Mouse (Mus musculus) forelimb bud, embryonic 11.5 days (tissue): ENCODE measurements around the gene Mknk2.
"Not testable (repeated sequence)": the region's sequence is repeated elsewhere in the genome, so short reads cannot be mapped to it uniquely, and the experiment has no call there.

ENCODE experiments used
- DNase-seq: peaks from one replicate; pipeline ENCODE4 v3.0.0-alpha.2; 2012; ENCODE audit warnings: low read depth, low spot score

The Mknk2 gene

GRCm38 (mm10) chr10:80650392-80650791 is 27.5 kb downstream of the Mknk2 start:
- DNase-seq, result no peak

DNA sequence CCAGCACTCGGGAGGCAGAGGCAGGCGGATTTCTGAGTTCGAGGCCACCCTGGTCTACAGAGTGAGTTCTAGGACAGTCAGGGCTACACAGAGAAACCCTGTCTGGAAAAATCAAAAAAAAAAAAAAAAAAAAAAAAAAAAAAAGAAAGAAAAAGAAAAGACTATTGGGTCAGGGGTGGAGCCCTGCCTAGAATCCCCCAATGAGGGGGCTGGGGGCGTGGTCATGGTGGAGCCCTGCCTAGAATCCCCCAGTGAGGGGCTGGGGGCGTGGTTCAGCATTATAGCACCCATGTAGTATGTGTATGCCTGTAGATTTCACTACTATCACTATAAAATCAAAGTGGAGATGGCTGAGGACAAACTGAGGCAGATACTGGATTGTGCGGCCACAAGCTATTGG is 28.0 kb downstream of the Mknk2 start:
- not testable (repeated sequence) for DNase-seq

DNA sequence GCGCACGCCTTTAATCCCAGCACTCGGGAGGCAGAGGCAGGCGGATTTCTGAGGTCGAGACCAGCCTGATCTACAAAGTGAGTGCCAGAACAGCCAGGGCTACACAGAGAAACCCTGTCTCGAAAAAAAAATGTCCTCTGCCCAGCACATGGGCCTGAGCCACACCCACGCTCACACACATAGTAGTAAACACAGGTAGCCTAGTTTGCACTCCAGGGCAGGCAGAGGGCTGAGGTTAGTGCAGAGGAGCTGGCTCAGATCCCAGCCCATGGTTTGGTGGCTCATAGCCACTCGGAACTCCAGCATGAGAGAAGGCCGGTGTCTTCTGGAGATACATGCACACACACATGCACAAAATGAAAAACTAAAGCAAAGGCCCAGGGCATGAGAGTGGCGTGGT is 31.0 kb downstream of the Mknk2 start:
- DNase-seq, result no peak

DNA sequence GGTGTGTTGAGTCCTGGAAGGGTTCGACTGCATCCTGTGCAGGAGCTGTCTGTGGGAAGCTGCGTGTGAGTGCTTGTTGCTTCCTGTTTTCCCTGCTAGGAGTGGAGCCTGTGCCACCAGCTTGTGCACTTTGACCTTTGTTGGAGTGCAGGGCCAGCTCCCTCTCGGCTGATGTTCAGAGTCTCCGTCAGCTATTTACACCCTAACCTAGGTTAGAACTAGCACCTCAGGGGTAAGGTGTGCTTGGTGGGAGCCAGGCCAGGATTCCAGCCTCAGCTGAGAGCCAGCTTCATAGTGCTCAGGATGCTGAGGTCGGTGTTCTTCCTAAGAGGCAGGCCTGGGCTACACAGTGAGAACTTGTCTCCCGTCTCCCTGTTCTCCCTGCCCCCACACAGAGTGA is 42.6 kb downstream of the Mknk2 start:
- no peak for DNase-seq

GRCm38 (mm10) chr10:80628925-80629324 is 49.0 kb downstream of the Mknk2 start:
- no peak for DNase-seq

- DNase-seq, result no peak
These were observed 50.2 kb downstream of the Mknk2 start for GRCm38 (mm10) chr10:80627685-80628084.

DNA sequence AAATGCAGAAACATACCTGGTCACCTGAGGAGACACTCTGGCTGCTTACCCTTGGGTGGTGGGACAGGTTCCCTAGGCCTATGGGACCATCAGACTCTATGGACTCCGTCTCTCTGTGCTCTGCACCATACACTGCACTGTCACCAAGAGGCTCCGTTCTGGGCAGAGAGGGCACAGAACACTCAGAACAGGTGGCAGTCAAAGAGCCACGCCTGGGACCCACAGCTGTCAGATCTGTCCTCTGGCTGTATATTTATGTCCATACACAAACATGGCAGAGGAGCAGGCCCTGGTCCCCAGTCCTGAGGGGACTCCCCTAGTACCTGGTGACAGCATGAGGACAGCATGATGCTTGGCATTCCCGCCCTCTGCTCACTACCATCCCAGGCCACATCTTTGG is 52.1 kb downstream of the Mknk2 start:
- no peak for DNase-seq

- peak; percentile 49 for DNase-seq
These were observed 54.3 kb downstream of the Mknk2 start for GRCm38 (mm10) chr10:80623457-80624191.

DNA sequence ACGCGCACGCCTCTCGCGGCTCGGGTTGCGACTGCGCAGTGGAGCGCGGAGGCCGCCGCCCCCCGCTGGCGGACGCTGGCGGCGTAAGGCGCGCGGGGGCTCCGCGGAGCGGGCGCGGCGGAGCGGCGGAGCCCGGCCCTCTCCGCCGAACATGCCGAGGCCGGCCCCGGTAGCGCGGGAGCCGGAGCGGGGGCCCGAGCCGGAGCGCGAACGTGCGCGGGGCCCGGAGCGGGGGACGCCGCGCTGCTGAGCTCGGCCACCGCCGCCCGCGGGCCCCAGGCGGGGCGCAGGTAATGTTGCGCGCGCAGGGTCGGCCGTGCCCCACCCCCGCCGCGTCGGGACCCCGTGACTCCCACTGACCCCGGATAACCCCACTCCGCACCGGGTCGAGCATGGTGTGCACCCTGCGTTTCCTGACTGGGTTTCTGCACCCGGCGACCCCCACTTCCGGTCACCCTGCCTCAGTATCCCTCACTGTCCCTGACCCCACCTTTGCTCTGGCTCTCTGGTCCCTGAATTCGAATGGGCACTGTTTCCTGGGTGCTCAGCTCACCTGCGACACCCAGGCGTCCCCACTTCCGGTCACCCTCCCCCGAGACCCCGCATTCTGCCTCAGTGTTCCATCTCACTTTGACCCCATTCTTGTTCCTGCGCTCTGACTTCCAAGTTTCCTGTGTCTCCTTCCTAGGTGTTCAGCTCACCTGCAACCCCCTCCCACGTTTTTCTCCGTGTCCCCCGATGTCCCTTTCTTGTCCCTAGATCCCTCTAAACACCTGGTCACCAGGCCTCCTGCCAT is 55.1 kb downstream of the Mknk2 start, which contains the start of gene Csnk1g2:
Csnk1g2 (plus strand) TSS at position 178 of the 796 bp plus-strand sequence.
- peak; percentile 7 for DNase-seq

DNA sequence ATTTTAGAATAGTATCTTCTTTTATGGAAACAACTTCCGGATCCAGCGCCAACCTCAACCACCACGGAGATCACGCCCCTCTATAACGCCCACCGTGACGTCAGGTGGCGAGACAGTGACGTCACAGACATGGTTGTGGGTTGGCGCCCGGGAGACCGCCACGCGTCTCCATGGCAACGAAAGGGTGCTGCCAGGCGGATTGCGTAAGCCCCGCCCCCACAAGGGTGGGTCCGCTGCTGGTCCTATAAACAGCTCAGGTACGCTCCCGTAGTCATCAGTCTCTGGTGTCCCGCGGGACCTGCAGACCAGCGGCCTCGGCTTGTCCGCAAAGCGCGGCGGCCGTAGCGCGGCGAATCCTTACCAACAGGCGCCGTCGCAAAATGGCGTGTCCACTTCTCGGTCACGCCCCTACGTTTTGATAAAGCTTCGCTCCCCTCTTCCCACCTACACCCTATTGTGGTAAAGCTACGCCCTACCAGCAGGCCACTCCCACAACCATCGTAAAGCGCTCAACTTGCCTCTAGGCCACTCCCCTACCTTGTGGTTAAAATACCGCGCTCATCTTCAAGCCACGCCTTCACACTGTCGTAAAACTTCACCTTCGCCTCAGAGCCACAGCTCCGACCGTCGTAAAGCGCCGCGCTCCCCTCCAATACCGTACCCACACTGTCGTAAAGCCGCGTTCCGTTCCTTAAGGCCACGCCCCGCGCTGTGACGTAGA is 55.8 kb downstream of the Mknk2 start:
- peak; percentile 100 for DNase-seq

GRCm38 (mm10) chr10:80621690-80621939 is 56.3 kb downstream of the Mknk2 start:
- no peak for DNase-seq

- DNase-seq, result no peak
These were observed 56.9 kb downstream of the Mknk2 start for GRCm38 (mm10) chr10:80620796-80621689.

GRCm38 (mm10) chr10:80620365-80620764 is 57.5 kb downstream of the Mknk2 start:
- no peak for DNase-seq

DNA sequence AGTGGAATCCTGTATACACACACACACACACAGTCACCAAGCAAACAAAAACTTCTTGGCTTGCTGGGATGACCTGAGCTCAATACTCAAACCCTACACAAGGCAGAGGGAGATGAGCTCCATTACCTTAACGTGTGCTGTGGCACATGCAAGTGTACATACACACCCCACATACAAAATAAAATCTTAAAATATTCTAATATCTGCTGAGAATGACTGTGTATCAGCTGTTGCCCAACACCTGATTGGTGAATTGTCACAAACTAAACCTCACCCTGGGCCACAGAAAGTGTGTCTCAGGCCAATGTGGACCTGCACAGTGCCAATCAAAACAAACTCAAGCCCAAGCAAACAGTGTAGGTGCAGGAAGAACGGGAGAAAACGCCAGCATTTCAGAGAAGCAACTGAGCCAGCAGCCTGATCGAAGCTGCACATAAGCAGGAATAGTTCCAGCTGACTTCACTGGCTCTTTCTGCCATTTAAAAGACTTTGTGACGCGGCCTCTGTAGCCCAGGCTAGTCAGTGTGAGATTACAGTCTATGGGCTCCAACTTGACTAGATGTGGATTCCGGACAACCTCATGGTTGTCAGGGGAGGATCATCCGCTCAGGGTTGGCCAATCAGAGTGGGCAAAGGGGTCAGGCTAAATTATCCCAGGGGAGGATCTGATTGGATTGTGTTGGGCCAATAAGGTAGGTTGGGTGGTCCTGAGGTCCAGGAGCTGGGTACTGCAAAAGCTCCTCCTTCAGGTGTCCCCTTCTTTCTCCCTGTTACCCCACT is 58.3 kb downstream of the Mknk2 start:
- peak; percentile 12 for DNase-seq

- no peak for DNase-seq
These were observed 59.7 kb downstream of the Mknk2 start for GRCm38 (mm10) chr10:80618181-80618580.
